Mouse (Mus musculus) limb, embryonic 12.5 days (tissue): ENCODE measurements around the gene Dse. TPM values are rescaled to one million over a fixed set of nuclear protein-coding genes. Genes with fewer than 3 reads are reported as not detected.

Experiments used
- ATAC-seq: fragments of 200-750 bp; cut with Nextera tagmentation; 2 replicates; pipeline ENCODE4 v1.8.0; 2017; ENCODE audit warnings: low read depth, moderate TSS enrichment; ENCODE audit not compliant: insufficient number of reproducible peaks, insufficient read depth, low FRiP score, low TSS enrichment
- H3K27ac ChIP-seq: fragments of 300-500 bp; sonication (generic); 2 replicates; pipeline ENCODE4 v1.5.1; 2016; ENCODE audit warnings: mild to moderate bottlenecking, moderate library complexity
- H3K27me3 ChIP-seq: fragments of 300-500 bp; sonication (generic); 2 replicates; pipeline ENCODE4 v1.6.1; 2016; ENCODE audit warnings: mild to moderate bottlenecking, moderate library complexity
- H3K36me3 ChIP-seq: fragments of 300-500 bp; sonication (generic); 2 replicates; pipeline ENCODE4 v1.6.1; 2016; ENCODE audit warnings: mild to moderate bottlenecking, moderate library complexity
- H3K4me1 ChIP-seq: fragments of 300-500 bp; sonication (generic); replicated peaks from 2 replicates; pipeline ENCODE4 v1.6.1; 2016
- H3K4me2 ChIP-seq: fragments of 300-500 bp; sonication (generic); 2 replicates; pipeline ENCODE4 v1.6.1; 2016; ENCODE audit warnings: mild to moderate bottlenecking, moderate library complexity
- H3K4me3 ChIP-seq: fragments of 300-500 bp; sonication (generic); replicated peaks from 2 replicates; pipeline ENCODE4 v1.5.1; 2016; ENCODE audit warnings: mild to moderate bottlenecking
- H3K9ac ChIP-seq: fragments of 300-500 bp; sonication (generic); replicated peaks from 2 replicates; pipeline ENCODE4 v1.6.1; 2016; ENCODE audit warnings: mild to moderate bottlenecking, moderate library complexity
- H3K9me3 ChIP-seq: fragments of 300-500 bp; sonication (generic); 2 replicates; pipeline ENCODE4 v1.6.1; 2016; ENCODE audit warnings: mild to moderate bottlenecking, moderate library complexity
- WGBS: fragments of 180-500 bp; shearing (Covaris S2); methylation state at CpG from one replicate; pipeline ENCODE4 v1.1.7; 2016; 5-methylcytosine and 5-hydroxymethylcytosine counted together
- polyA plus RNA-seq: library from polyadenylated mRNA; unstranded; fragments of >200 nt; fragmentation: Nextera tagmentation; extraction: Ambion mirVana; gene quantifications from 2 replicates; pipeline ENCODE4 v1.2.1, GENCODE M21; 2016

Gene Dse
- polyA plus RNA-seq, 1 experiment from 2014 or later = 39.0 TPM

DNA sequence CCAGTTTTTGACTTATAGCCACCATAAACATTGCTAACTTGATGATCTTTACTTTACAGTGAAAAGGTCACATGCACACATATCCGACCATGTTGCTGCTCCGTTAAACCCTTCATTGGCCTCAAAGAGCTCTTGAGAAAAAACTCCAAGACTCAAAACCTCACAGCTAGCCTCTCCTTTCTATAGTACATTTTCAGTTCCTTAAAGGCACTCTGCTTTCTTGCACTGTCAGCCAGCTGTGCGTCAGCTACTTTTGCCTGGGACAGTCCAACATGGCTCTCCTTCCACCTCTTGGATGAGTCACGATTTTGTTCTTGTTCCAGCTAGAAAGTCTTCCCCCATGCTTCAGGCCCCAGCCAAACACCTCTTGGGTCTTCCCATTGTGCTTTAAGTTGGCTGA lies 35.9 kb downstream of the Dse start:
- Histone ChIP-seq H3K9me3 (no peaks in the 10 kb centered on the region), H3K9ac (no peak overlapping the region), H3K4me1 (peaks cover 17% of the 10 kb centered on the region), H3K4me2 (no peak overlapping the region), H3K27me3 (no peaks in the 10 kb centered on the region), H3K27ac (no peak overlapping the region), H3K4me3 (no peak overlapping the region), H3K36me3 (no peaks in the 10 kb centered on the region)
- ATAC-seq = no peak
- 85% methylated on average over 4 of the region's 4 CpGs for WGBS

GRCm38 (mm10) chr10:34171191-34171590 lies 36.3 kb downstream of the Dse start:
- Histone ChIP-seq H3K27ac (no peak overlapping the region), H3K36me3 (no peaks in the 10 kb centered on the region), H3K27me3 (no peaks in the 10 kb centered on the region), H3K4me1 (peaks cover 13% of the 10 kb centered on the region), H3K9me3 (no peaks in the 10 kb centered on the region), H3K4me2 (no peak overlapping the region), H3K4me3 (no peak overlapping the region), H3K9ac (no peak overlapping the region)
- no peak for ATAC-seq
- 96% methylated on average over 3 of the region's 3 CpGs for WGBS

DNA sequence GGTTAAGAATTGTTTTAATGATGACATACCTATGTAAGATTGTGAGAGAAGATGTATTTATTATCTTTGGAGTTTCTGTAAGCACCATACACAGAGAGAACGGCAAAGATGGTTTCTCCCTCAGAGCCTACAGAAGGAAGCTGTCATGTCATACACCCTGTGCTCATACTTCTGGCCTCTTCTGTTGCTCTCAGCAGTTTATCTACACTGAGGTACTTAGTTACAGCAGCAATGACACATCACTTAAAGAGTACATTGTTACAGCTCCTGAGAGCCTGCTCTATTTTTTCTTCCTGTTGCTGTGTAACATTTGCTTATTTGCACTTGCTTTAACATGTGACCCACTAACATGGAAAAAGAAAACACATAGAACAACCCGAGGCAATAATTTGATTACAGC lies 40.5 kb downstream of the Dse start:
- WGBS = 92% methylated on average over 2 of the region's 2 CpGs
- no peak overlapping the region for H3K4me3 ChIP-seq
- no peak for ATAC-seq

GRCm38 (mm10) chr10:34155796-34156554 lies 51.5 kb downstream of the Dse start:
- H3K27ac ChIP-seq = no peak overlapping the region
- no peak for ATAC-seq
- WGBS = 78% methylated on average over 12 of the region's 12 CpGs
- H3K9ac ChIP-seq = no peak overlapping the region
- peaks cover 45% of the 10 kb centered on the region for H3K36me3 ChIP-seq
- H3K9me3 ChIP-seq = no peaks in the 10 kb centered on the region
- no peak overlapping the region for H3K4me3 ChIP-seq
- H3K4me2 ChIP-seq = no peak overlapping the region
- H3K27me3 ChIP-seq = no peaks in the 10 kb centered on the region
- no peaks in the 10 kb centered on the region; the same call in 1 of the 2 replicates for H3K4me1 ChIP-seq

More for the DNA sequence above, 40.5 kb downstream of the Dse start:
- peaks cover 9% of the 10 kb centered on the region for H3K36me3 ChIP-seq
- peaks cover 3% of the 10 kb centered on the region; the same call in 1 of the 2 replicates for H3K4me1 ChIP-seq
- H3K9me3 ChIP-seq = no peaks in the 10 kb centered on the region
- no peaks in the 10 kb centered on the region for H3K27me3 ChIP-seq
- H3K27ac ChIP-seq = no peak overlapping the region
- no peak overlapping the region for H3K9ac ChIP-seq
- no peak overlapping the region for H3K4me2 ChIP-seq

- H3K36me3 ChIP-seq = peaks cover 28% of the 10 kb centered on the region
- no peak overlapping the region for H3K4me2 ChIP-seq
- no peaks in the 10 kb centered on the region for H3K9me3 ChIP-seq
- H3K9ac ChIP-seq = no peak overlapping the region
- WGBS = 79% methylated on average over 3 of the region's 3 CpGs
- no peak overlapping the region for H3K27ac ChIP-seq
- no peak for ATAC-seq
- H3K4me3 ChIP-seq = no peak overlapping the region
- H3K4me1 ChIP-seq = peaks cover 6% of the 10 kb centered on the region; the same call in 1 of the 2 replicates
- no peaks in the 10 kb centered on the region for H3K27me3 ChIP-seq
These were observed 55.7 kb downstream of the Dse start for GRCm38 (mm10) chr10:34151827-34152226.

DNA sequence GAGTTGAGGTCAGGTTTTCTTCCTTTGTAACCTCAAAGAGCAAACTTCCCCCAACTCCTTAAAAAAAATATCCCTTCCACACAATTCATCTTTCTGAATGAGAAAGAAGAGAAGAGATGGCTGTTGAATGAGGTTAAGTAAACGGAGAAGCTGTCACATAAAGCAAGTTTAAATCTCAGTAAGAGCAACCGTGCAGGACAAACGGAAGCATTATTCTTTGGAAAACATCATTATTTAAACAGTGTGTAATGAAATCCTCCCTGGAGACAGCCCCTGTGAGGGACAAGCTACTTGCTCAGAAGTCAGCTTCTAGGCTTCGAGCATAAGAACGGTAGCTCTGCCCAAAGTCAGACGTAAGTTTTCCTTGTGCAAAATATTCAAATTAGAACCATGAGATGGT lies 57.1 kb downstream of the Dse start:
- no peaks in the 10 kb centered on the region for H3K27me3 ChIP-seq
- H3K4me3 ChIP-seq = no peak overlapping the region
- H3K4me1 ChIP-seq = peaks cover 6% of the 10 kb centered on the region; the same call in 1 of the 2 replicates
- WGBS = 58% methylated on average over 6 of the region's 6 CpGs
- peaks cover 24% of the 10 kb centered on the region for H3K36me3 ChIP-seq
- no peaks in the 10 kb centered on the region for H3K9me3 ChIP-seq
- H3K9ac ChIP-seq = no peak overlapping the region
- peak overlapping the region; percentile 62; the same call in 1 of the 2 replicates for H3K27ac ChIP-seq
- no peak for ATAC-seq
- no peak overlapping the region for H3K4me2 ChIP-seq

- no peak overlapping the region for H3K27ac ChIP-seq
- H3K36me3 ChIP-seq = peaks cover 24% of the 10 kb centered on the region
- no peak overlapping the region for H3K4me3 ChIP-seq
- no peaks in the 10 kb centered on the region for H3K27me3 ChIP-seq
- peaks cover 6% of the 10 kb centered on the region; the same call in 1 of the 2 replicates for H3K4me1 ChIP-seq
- H3K9ac ChIP-seq = no peak overlapping the region
- no peaks in the 10 kb centered on the region for H3K9me3 ChIP-seq
- ATAC-seq = no peak
- H3K4me2 ChIP-seq = no peak overlapping the region
- WGBS = 60% methylated on average over 3 of the region's 3 CpGs
These were observed 57.7 kb downstream of the Dse start for GRCm38 (mm10) chr10:34149772-34150171.

DNA sequence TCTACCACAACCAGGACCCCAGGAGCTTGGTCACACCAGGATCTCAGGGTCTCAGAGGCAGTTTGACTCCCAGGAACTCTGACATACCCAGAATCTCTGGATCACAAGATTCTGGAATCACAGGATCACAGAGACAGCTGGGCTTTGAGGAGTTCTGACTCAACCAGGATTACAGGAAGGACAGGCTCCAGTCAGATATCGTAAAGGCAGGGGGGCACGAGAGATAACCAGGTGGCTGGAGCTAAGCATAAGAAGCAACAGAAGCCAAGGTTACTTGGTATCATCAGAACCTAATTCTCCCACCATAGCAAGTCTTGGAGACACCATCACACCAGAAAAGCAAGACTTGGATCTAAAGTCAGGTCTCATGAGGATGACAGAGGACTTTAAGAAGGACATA lies 65.8 kb downstream of the Dse start:
- Histone ChIP-seq H3K27ac (no peak overlapping the region), H3K9me3 (peaks cover 8% of the 10 kb centered on the region; the same call in 1 of the 2 replicates), H3K9ac (no peak overlapping the region), H3K4me2 (no peak overlapping the region), H3K4me1 (no peaks in the 10 kb centered on the region), H3K27me3 (no peaks in the 10 kb centered on the region), H3K36me3 (no peaks in the 10 kb centered on the region), H3K4me3 (no peak overlapping the region)
- 81% methylated on average over 2 of the region's 2 CpGs for WGBS
- no peak for ATAC-seq

- Histone ChIP-seq H3K9ac (no peak overlapping the region), H3K36me3 (no peaks in the 10 kb centered on the region), H3K27ac (no peak overlapping the region), H3K9me3 (peaks cover 8% of the 10 kb centered on the region; the same call in 1 of the 2 replicates), H3K4me1 (no peaks in the 10 kb centered on the region), H3K27me3 (no peaks in the 10 kb centered on the region), H3K4me3 (no peak overlapping the region), H3K4me2 (no peak overlapping the region)
- ATAC-seq = no peak
- 67% methylated on average over 4 of the region's 4 CpGs for WGBS
These were observed 67.7 kb downstream of the Dse start for GRCm38 (mm10) chr10:34139768-34140167.

DNA sequence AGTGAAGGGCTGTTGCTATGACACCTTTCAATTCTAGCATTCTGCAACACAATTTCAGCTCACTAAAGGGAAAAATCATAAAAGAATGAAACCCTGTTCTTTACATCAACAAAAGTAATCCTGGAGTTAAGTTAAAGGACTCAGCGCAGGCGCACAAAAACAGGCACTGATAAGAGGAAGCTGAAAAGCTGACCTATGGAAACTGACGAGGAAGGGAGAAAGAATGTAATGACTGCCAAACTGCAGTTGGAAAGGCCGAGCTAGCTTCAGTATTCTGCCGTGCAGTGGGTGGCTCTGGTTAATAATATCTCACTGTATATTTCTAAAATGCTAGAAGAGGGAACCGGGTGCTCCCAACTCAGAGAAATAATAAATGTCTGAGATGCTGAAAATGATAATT lies 69.5 kb downstream of the Dse start:
- Histone ChIP-seq H3K27ac (no peak overlapping the region), H3K4me3 (no peak overlapping the region), H3K4me2 (no peak overlapping the region), H3K4me1 (no peaks in the 10 kb centered on the region), H3K36me3 (no peaks in the 10 kb centered on the region), H3K27me3 (no peaks in the 10 kb centered on the region), H3K9ac (no peak overlapping the region), H3K9me3 (peaks cover 4% of the 10 kb centered on the region; the same call in 1 of the 2 replicates)
- 67% methylated on average over 6 of the region's 6 CpGs for WGBS
- ATAC-seq = no peak

- ATAC-seq = no peak
- Histone ChIP-seq H3K4me3 (no peak overlapping the region), H3K27me3 (no peaks in the 10 kb centered on the region), H3K9ac (no peak overlapping the region), H3K4me2 (no peak overlapping the region), H3K4me1 (no peaks in the 10 kb centered on the region), H3K36me3 (no peaks in the 10 kb centered on the region), H3K27ac (no peak overlapping the region), H3K9me3 (peaks cover under 1% of the 10 kb centered on the region; the same call in 1 of the 2 replicates)
- WGBS = 19% methylated on average over 6 of the region's 6 CpGs
These were observed 71.1 kb downstream of the Dse start for GRCm38 (mm10) chr10:34136432-34136831.

DNA sequence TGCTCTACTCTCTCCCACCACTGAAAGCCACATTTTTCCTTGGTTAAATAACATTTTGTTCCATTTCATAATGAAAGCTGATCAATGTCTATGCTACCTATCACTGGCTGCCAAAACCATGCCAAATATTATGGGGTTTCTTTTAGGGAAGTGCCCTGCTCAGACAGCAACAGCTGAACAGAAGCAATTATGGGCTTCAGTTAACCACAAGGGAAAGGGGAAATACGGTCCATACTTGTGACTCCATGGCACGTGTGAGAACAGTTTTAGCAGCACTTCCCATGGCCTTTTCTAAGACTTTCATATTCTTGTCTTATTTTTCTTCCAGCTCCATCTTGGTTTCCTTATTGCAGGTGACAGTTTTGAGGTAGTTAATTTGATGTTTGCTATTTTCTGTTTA lies 76.2 kb downstream of the Dse start:
- 61% methylated on average over 2 of the region's 2 CpGs for WGBS
- ATAC-seq = no peak
- no peaks in the 10 kb centered on the region for H3K27me3 ChIP-seq
- H3K36me3 ChIP-seq = no peaks in the 10 kb centered on the region
- H3K4me2 ChIP-seq = no peak overlapping the region
- H3K9ac ChIP-seq = no peak overlapping the region
- H3K27ac ChIP-seq = no peak overlapping the region
- H3K4me1 ChIP-seq = no peaks in the 10 kb centered on the region; the same call in 1 of the 2 replicates
- no peaks in the 10 kb centered on the region for H3K9me3 ChIP-seq
- no peak overlapping the region for H3K4me3 ChIP-seq
